Mouse (Mus musculus): ENCODE data around the gene Dgkz. TPM values are rescaled to one million over a fixed set of nuclear protein-coding genes. Genes with fewer than 3 reads are reported as not detected.

Gene Dgkz
- polyA plus RNA-seq, 1 experiment from 2014 or later, result 37.7 TPM

- Histone ChIP-seq H3K36me3 (ENCODE audit: control insufficient read depth, insufficient read depth, low read length) (peaks cover 19% of the 10 kb centered on the region), H3K4me3 (ENCODE audit: low read depth, low read length) (no peak overlapping the region), H3K4me1 (ENCODE audit: control insufficient read depth, insufficient read depth, low read length) (peaks cover 26% of the 10 kb centered on the region), H3K9ac (ENCODE audit: low read length) (no peak overlapping the region), H3K9me3 (ENCODE audit: control insufficient read depth, low read length) (no peaks in the 10 kb centered on the region), H3K27ac (ENCODE audit: low read depth, low read length) (no peak overlapping the region), H3K4me2 (ENCODE audit: low read depth) (no peak overlapping the region), H3K27me3 (ENCODE audit: control insufficient read depth, insufficient read depth, low read length) (no peaks in the 10 kb centered on the region)
- no peak for ATAC-seq (ENCODE audit: insufficient read depth, low FRiP score, low TSS enrichment)
- no peak for DNase-seq (ENCODE audit: low spot score)
- 83% methylated on average over 7 of the region's 7 CpGs for WGBS
Observed at GRCm38 (mm10) chr2:91936154-91936553, 39.5 kb downstream of the Dgkz start.

DNA sequence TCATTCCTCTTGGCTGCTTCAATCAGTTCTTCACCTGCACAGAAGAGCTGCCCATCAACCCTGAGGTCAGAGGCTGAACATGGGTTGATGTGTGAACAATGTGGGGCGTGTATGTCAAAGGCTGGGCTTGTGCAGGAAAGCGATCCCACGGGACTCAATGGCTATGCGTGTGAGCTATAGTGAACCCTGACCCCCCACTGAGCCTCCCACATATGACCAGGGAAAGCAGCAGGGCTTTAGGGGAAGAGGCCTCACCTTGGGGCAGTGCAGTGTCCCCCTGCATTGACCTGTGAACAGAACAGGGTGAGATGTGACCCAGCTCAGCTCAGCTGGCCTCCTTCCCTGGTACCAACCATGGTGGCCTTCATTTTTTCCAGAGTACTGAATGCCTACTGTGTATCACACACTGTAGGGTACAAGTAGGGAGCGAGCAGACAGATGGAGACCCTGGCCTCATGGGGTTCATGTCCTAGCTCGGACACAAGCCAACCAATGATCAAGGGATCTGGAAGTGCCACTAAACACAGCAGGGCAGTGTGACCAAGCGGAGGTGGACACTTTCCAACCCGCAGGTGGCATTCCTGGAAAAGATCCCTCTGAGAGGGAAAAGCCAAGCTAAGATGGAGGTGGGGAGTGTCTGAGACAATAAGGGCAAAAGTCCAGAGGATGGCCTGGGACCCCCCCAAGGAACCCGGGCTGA is 40.7 kb downstream of the Dgkz start:
- Histone ChIP-seq H3K4me2 (ENCODE audit: low read depth) (no peak overlapping the region), H3K4me3 (ENCODE audit: low read depth, low read length) (no peak overlapping the region), H3K27ac (ENCODE audit: low read depth, low read length) (no peak overlapping the region), H3K36me3 (ENCODE audit: control insufficient read depth, insufficient read depth, low read length) (peaks cover 17% of the 10 kb centered on the region), H3K27me3 (ENCODE audit: control insufficient read depth, insufficient read depth, low read length) (no peaks in the 10 kb centered on the region), H3K9ac (ENCODE audit: low read length) (no peak overlapping the region), H3K4me1 (ENCODE audit: control insufficient read depth, insufficient read depth, low read length) (peaks cover 26% of the 10 kb centered on the region), H3K9me3 (ENCODE audit: control insufficient read depth, low read length) (no peaks in the 10 kb centered on the region)
- ATAC-seq (ENCODE audit: insufficient read depth, low FRiP score, low TSS enrichment), result no peak
- 91% methylated on average over 9 of the region's 9 CpGs for WGBS
- DNase-seq (ENCODE audit: low spot score), result no peak

DNA sequence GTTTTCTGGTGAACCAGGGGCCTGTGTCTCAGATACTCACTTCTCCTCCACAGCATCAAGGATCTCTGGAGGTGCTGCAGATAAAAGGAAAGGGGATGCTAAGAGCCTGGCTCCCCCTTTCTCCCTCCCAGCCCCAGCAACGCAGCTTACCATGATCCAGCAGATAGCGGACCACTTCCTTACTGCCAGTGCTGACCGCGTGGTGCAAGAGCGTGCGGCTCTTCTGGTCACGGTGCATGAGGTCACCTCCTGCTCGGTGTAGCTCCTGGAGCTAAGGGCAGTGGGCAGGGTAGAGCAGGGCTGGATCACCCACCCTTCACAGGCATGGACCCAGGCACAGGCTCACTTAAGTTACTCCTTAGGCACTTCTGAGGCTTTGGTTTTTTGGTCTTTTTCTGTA is 41.6 kb downstream of the Dgkz start:
- Histone ChIP-seq H3K27me3 (ENCODE audit: control insufficient read depth, insufficient read depth, low read length) (no peaks in the 10 kb centered on the region), H3K4me1 (ENCODE audit: control insufficient read depth, insufficient read depth, low read length) (peaks cover 34% of the 10 kb centered on the region), H3K4me2 (ENCODE audit: low read depth) (no peak overlapping the region), H3K27ac (ENCODE audit: low read depth, low read length) (0 out of 2 replicates have a peak overlapping the region, but pooled peaks have one; percentile 40), H3K9ac (ENCODE audit: low read length) (no peak overlapping the region), H3K36me3 (ENCODE audit: control insufficient read depth, insufficient read depth, low read length) (peaks cover 15% of the 10 kb centered on the region), H3K9me3 (ENCODE audit: control insufficient read depth, low read length) (no peaks in the 10 kb centered on the region), H3K4me3 (ENCODE audit: low read depth, low read length) (no peak overlapping the region)
- 58% methylated on average over 8 of the region's 8 CpGs for WGBS
- DNase-seq (ENCODE audit: low spot score) (no peak), ATAC-seq (ENCODE audit: insufficient read depth, low FRiP score, low TSS enrichment) (no peak)

- peaks cover 12% of the 10 kb centered on the region for H3K36me3 ChIP-seq (ENCODE audit: control insufficient read depth, insufficient read depth, low read length)
- WGBS, result 22% methylated on average over 9 of the region's 9 CpGs
- ATAC-seq (ENCODE audit: insufficient read depth, low FRiP score, low TSS enrichment) (no peak), DNase-seq (ENCODE audit: low spot score) (no peak)
- H3K4me1 ChIP-seq (ENCODE audit: control insufficient read depth, insufficient read depth, low read length), result peaks cover 34% of the 10 kb centered on the region
- H3K9me3 ChIP-seq (ENCODE audit: control insufficient read depth, low read length), result no peaks in the 10 kb centered on the region
- no peaks in the 10 kb centered on the region for H3K27me3 ChIP-seq (ENCODE audit: control insufficient read depth, insufficient read depth, low read length)
- H3K27ac ChIP-seq (ENCODE audit: low read depth, low read length), result peak overlapping the region; percentile 91
- no peak overlapping the region; the same call in 1 of the 2 replicates for H3K4me2 ChIP-seq (ENCODE audit: low read depth)
- peak overlapping the region; percentile 35; the same call in 1 of the 2 replicates for H3K9ac ChIP-seq (ENCODE audit: low read length)
- no peak overlapping the region for H3K4me3 ChIP-seq (ENCODE audit: low read depth, low read length)
Observed at GRCm38 (mm10) chr2:91933471-91933870, 42.2 kb downstream of the Dgkz start.

GRCm38 (mm10) chr2:91932737-91933350 is 42.8 kb downstream of the Dgkz start:
- H3K27me3 ChIP-seq (ENCODE audit: control insufficient read depth, insufficient read depth, low read length), result no peaks in the 10 kb centered on the region
- peaks cover 37% of the 10 kb centered on the region for H3K4me1 ChIP-seq (ENCODE audit: control insufficient read depth, insufficient read depth, low read length)
- ATAC-seq (ENCODE audit: insufficient read depth, low FRiP score, low TSS enrichment) (no peak; the same call in 1 of the 2 replicates), DNase-seq (ENCODE audit: low spot score) (peak; percentile 28)
- WGBS, result 14% methylated on average over 6 of the region's 6 CpGs
- peaks cover 8% of the 10 kb centered on the region for H3K36me3 ChIP-seq (ENCODE audit: control insufficient read depth, insufficient read depth, low read length)
- no peak overlapping the region for H3K4me3 ChIP-seq (ENCODE audit: low read depth, low read length)
- H3K27ac ChIP-seq (ENCODE audit: low read depth, low read length), result peak overlapping the region; percentile 91
- H3K9ac ChIP-seq (ENCODE audit: low read length), result peak overlapping the region; percentile 99
- H3K4me2 ChIP-seq (ENCODE audit: low read depth), result peak overlapping the region; percentile 66
- no peaks in the 10 kb centered on the region for H3K9me3 ChIP-seq (ENCODE audit: control insufficient read depth, low read length)

- Histone ChIP-seq H3K9me3 (ENCODE audit: control insufficient read depth, low read length) (no peaks in the 10 kb centered on the region), H3K4me3 (ENCODE audit: low read depth, low read length) (peak within 1 kb of the TSS; percentile 79), H3K9ac (ENCODE audit: low read length) (peak within 1 kb of the TSS; percentile 99), H3K36me3 (ENCODE audit: control insufficient read depth, insufficient read depth, low read length) (peaks cover 6% of the 10 kb centered on the region), H3K4me2 (ENCODE audit: low read depth) (peak within 1 kb of the TSS; percentile 66), H3K4me1 (ENCODE audit: control insufficient read depth, insufficient read depth, low read length) (peaks cover 37% of the 10 kb centered on the region), H3K27ac (ENCODE audit: low read depth, low read length) (peak within 1 kb of the TSS; percentile 91), H3K27me3 (ENCODE audit: control insufficient read depth, insufficient read depth, low read length) (no peaks in the 10 kb centered on the region)
- DNase-seq (ENCODE audit: low spot score) (peak; percentile 72), ATAC-seq (ENCODE audit: insufficient read depth, low FRiP score, low TSS enrichment) (peak; percentile 16)
- 1% methylated on average over 14 of the region's 16 CpGs for WGBS
Observed at GRCm38 (mm10) chr2:91932160-91932711, 43.4 kb downstream of the Dgkz start, which contains the start of gene Mdk. Gene Mdk (minus strand): TSS chr2:91932297.

DNA sequence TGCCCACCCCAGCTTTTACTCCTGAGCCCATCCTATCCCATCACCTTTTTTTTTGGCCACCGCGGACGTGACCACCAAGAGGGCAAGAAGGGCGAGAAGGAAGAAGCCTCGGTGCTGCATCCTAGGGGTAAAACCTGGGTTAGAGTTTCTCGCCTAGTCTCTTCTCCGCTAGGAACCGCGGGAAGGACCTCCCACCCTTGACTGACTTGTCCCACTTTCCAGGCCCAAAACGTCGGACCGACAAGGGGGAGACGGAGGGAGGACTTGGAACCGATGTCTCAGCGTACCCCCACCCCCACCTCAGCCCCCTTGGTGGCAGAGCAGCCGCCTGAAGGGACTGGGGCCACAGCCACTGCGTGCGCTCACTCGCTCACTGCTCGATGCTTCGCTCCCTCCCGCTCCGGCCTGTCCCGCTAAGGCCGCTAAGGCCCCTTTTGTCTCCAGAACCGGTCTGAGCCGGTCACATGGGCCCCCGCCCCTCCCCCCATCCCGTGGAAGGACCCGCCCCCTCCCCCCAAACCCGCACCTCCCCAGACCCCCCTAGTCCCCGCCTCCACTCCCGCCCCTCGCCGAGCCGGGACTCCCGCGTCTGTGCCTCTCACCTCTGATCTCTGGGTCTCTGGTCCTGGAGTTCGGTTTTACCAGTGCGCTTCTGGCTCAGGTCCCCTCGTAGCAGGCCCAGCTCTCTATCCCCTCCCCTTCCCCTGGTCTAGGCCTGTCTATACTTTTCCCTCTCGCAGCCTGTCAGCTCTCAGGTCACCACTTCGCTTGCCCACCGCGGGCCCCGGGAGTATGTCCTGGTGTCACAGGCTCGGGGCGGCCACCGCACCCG is 44.1 kb downstream of the Dgkz start:
- Histone ChIP-seq H3K4me2 (ENCODE audit: low read depth) (peak overlapping the region; percentile 66), H3K27me3 (ENCODE audit: control insufficient read depth, insufficient read depth, low read length) (no peaks in the 10 kb centered on the region), H3K4me3 (ENCODE audit: low read depth, low read length) (peak overlapping the region; percentile 79), H3K9ac (ENCODE audit: low read length) (peak overlapping the region; percentile 99), H3K9me3 (ENCODE audit: control insufficient read depth, low read length) (no peaks in the 10 kb centered on the region), H3K27ac (ENCODE audit: low read depth, low read length) (peak overlapping the region; percentile 91), H3K36me3 (ENCODE audit: control insufficient read depth, insufficient read depth, low read length) (peaks cover 3% of the 10 kb centered on the region; the same call in 1 of the 2 replicates), H3K4me1 (ENCODE audit: control insufficient read depth, insufficient read depth, low read length) (peaks cover 37% of the 10 kb centered on the region)
- DNase-seq (ENCODE audit: low spot score), result peak; percentile 89
- ATAC-seq (ENCODE audit: insufficient read depth, low FRiP score, low TSS enrichment), result peak; percentile 78
- WGBS, result under 1% methylated on average over 45 of the region's 50 CpGs

GRCm38 (mm10) chr2:91930761-91931291 is 44.8 kb downstream of the Dgkz start:
- Histone ChIP-seq H3K9ac (ENCODE audit: low read length) (peak overlapping the region; percentile 99), H3K27ac (ENCODE audit: low read depth, low read length) (peak overlapping the region; percentile 91), H3K4me2 (ENCODE audit: low read depth) (peak overlapping the region; percentile 66), H3K4me1 (ENCODE audit: control insufficient read depth, insufficient read depth, low read length) (peaks cover 37% of the 10 kb centered on the region), H3K9me3 (ENCODE audit: control insufficient read depth, low read length) (no peaks in the 10 kb centered on the region), H3K4me3 (ENCODE audit: low read depth, low read length) (peak overlapping the region; percentile 79), H3K36me3 (ENCODE audit: control insufficient read depth, insufficient read depth, low read length) (peaks cover 3% of the 10 kb centered on the region; the same call in 1 of the 2 replicates), H3K27me3 (ENCODE audit: control insufficient read depth, insufficient read depth, low read length) (no peaks in the 10 kb centered on the region)
- no peak for ATAC-seq (ENCODE audit: insufficient read depth, low FRiP score, low TSS enrichment)
- peak; percentile 61 for DNase-seq (ENCODE audit: low spot score)
- under 1% methylated on average over 23 of the region's 23 CpGs for WGBS
